Mouse (Mus musculus): ENCODE measurements around the gene Slc35a1.

DNA sequence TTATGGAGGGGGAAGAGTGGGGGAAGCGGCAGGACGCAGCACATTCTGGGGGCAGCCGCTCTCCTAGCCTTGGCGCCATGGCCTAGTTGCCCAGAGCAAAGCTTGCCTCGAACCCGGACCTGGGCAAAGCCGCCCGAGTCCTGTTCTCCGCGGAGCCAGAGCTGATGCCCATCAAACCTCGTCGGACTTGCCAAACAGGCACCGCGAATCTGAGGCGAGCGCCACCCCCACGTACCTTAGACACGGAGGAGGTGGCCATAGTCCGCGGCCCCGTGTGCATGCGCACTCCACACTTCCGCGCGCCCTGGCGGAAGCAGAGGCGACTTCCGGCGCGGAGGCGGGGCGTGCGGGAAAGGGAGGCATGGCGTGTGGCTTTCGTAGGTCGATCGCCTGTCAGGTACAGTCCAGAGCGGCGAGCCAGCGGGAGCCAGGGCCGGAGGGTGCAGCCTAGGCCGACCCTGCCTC, 72.6 kb downstream of the Slc35a1 start, which contains the start of the genes Orc3 and Rars2:
- peak; percentile 94 for TF ChIP-seq POLR2A (IDR thresholded peaks at IDR 0.05; ENCODE audit: borderline replicate concordance, insufficient read depth, low read length)
- no peak for TF ChIP-seq CTCF (IDR thresholded peaks at IDR 0.05; ENCODE audit: borderline replicate concordance, insufficient read depth, low read depth, low read length)
